Mouse (Mus musculus) E14TG2a.4 (cell line): ENCODE measurements at regions not wholly inside any gene's neighbourhood (a gene's known extent, or its start where the extent isn't known, plus 50 kb on each side); places are given as distances from the start of the nearest gene placed in this dataset.

Experiments used
- CTCF ChIP-seq: conservative IDR thresholded peaks from 2 replicates; pipeline ENCODE4 v1.5.1; 2014; ENCODE audit warnings: low read length
- POU5F1 ChIP-seq: IDR thresholded peaks from 2 replicates; pipeline ENCODE4 v1.6.1; 2014; ENCODE audit warnings: low read length, borderline replicate concordance

DNA sequence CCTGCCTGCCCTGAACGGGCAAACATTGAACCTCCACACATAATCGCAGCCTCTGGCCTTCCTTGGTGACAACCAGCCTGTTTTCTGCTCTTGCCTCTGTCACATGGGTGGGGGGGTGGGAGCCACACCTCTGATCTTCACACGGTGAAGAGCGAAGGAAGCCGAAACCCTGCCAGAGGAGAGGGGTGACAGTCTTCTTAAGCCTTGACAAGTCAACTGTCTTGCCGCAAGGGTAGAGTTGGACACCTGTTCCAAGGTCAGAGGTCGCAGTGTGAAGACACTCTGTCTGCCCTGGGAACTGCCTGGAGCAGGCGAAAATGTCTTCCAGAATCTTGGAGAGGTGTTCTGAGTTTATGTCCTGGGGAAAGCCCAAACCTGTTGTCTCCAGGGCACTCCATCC lies 364.8 kb upstream of the 3110018I06Rik start:
- TF ChIP-seq CTCF (no peak), POU5F1 (no peak)
